Mouse (Mus musculus): ENCODE measurements at regions not wholly inside any gene's neighbourhood (a gene's known extent, or its start where the extent isn't known, plus 50 kb on each side); places are given as distances from the start of the nearest gene placed in this dataset.
A peak's percentile ranks its signal among the peaks of the same experiment; 100 is the strongest.

- TF ChIP-seq CTCF (IDR thresholded peaks at IDR 0.05; ENCODE audit: low read depth): no peak
- Histone ChIP-seq H3K4me1 (replicated peaks; ENCODE audit: insufficient read depth, low read length) (peaks cover 23% of the 10 kb centered on the region), H3K27me3 (ENCODE audit: insufficient read depth, low read length) (no peaks in the 10 kb centered on the region), H3K9ac (ENCODE audit: low read depth, low read length) (no peak overlapping the region), H3K4me2 (ENCODE audit: low read length) (no peak overlapping the region), H3K9me3 (replicated peaks; ENCODE audit: low read length) (no peaks in the 10 kb centered on the region), H3K27ac (0 out of 2 replicates have a peak overlapping the region, but pooled peaks have one; percentile 32), H3K36me3 (ENCODE audit: insufficient read depth, low read length) (no peaks in the 10 kb centered on the region), H3K4me3 (replicated peaks; ENCODE audit: low read depth, low read length) (no peak overlapping the region)
- ATAC-seq (replicated peaks; ENCODE audit: low FRiP score, low read depth): no peak
- peak; percentile 76 for DNase-seq (ENCODE audit: low spot score)
- WGBS: 4% methylated on average over 2 of the region's 2 CpGs
Observed at GRCm38 (mm10) chr9:23030546-23030945, 192.3 kb upstream of the Bmper start.

DNA sequence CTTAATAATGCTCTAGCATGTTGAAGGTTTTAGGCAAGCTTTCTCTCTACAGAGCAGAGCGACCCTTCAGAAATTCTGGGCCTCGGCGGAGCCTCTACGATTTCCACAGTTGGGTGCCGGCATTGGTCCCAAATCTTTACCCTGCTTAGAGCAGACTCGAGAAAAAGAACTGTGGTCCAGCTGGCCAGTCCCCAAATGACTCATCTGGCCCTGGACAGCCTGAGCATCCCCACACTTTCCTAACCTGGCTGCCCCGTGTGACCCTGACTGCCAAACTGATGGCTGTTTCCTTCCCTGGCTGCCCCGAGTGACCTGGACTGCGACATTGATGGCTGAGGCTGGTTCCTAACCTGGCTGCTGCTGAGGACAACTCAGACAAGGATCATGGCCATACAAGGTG is 191.0 kb upstream of the Bmper start:
- H3K36me3 ChIP-seq (ENCODE audit: insufficient read depth, low read length): no peaks in the 10 kb centered on the region
- no peak for TF ChIP-seq CTCF (IDR thresholded peaks at IDR 0.05; ENCODE audit: low read depth)
- H3K4me2 ChIP-seq (ENCODE audit: low read length): no peak overlapping the region
- no peak overlapping the region for H3K9ac ChIP-seq (ENCODE audit: low read depth, low read length)
- H3K4me3 ChIP-seq (replicated peaks; ENCODE audit: low read depth, low read length): no peak overlapping the region
- no peaks in the 10 kb centered on the region for H3K27me3 ChIP-seq (ENCODE audit: insufficient read depth, low read length)
- ATAC-seq (replicated peaks; ENCODE audit: low FRiP score, low read depth): no peak
- H3K9me3 ChIP-seq (replicated peaks; ENCODE audit: low read length): no peaks in the 10 kb centered on the region
- DNase-seq (ENCODE audit: low spot score): no peak
- no peak overlapping the region for H3K27ac ChIP-seq
- peaks cover 36% of the 10 kb centered on the region for H3K4me1 ChIP-seq (replicated peaks; ENCODE audit: insufficient read depth, low read length)
- 83% methylated on average over 9 of the region's 9 CpGs for whole genome bisulfite sequencing

DNA sequence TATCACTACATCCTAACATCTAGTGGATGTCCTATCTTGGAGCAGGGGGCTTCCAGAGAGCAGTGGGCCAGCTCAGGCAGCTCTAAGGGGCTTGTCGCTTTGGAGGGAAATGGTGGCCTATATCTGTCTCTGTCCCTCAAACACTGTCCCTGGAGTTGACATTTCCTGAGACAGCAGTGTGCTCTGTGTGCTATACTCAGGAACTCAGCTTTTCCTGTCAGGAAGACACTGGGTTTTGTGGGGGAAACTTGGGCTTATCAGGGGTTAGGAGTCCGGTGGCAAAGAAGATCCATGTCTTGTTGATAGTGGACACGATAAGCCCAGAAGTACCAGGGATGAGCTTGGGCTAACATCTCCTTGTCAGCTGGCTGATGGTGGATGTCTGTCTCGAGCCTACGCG is 187.6 kb upstream of the Bmper start:
- Histone ChIP-seq H3K27ac (no peak overlapping the region), H3K4me2 (ENCODE audit: low read length) (no peak overlapping the region), H3K4me3 (replicated peaks; ENCODE audit: low read depth, low read length) (no peak overlapping the region), H3K36me3 (ENCODE audit: insufficient read depth, low read length) (no peaks in the 10 kb centered on the region), H3K4me1 (replicated peaks; ENCODE audit: insufficient read depth, low read length) (peaks cover 17% of the 10 kb centered on the region), H3K27me3 (ENCODE audit: insufficient read depth, low read length) (no peaks in the 10 kb centered on the region), H3K9me3 (replicated peaks; ENCODE audit: low read length) (no peaks in the 10 kb centered on the region), H3K9ac (ENCODE audit: low read depth, low read length) (no peak overlapping the region)
- DNase-seq (ENCODE audit: low spot score): no peak
- ATAC-seq (replicated peaks; ENCODE audit: low FRiP score, low read depth): no peak
- 69% methylated on average over 6 of the region's 6 CpGs for WGBS
- no peak for TF ChIP-seq CTCF (IDR thresholded peaks at IDR 0.05; ENCODE audit: low read depth)

DNA sequence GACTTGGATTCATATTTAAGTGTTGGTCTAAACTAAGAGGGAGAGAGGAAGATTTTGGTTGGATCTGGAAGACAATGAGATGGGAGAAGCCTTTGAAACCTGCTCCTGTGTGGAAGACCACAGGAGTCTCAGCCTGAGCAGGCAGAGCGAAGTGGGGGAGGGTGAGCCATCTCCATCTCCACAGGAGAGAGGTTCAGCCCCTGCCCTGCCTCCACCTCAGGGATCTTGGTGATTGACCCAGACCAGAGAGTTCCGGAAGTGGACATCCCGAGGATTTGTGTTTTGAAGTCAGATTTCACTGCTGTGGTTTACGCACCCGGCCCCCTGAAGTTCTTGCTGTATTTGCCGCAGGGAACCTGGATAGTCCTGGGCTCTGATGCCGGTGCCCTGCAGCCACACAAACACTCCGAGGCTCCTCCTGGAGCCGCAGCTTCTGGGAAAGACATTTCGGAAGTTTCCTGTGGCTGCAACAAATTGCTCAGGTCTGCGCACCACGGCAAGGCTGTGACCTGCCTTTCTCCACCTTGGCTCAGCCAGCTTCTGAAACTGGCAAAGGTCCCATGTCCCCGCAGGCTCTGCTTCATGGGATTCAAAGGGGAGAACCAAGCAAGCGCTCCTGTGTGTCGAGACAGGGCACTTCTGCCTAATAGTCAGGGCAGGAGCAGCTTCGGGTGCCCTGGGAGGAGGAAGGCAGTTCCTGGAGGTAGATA is 186.8 kb upstream of the Bmper start:
- peak overlapping the region; percentile 46 for H3K4me2 ChIP-seq (ENCODE audit: low read length)
- ATAC-seq (replicated peaks; ENCODE audit: low FRiP score, low read depth) (no peak), DNase-seq (ENCODE audit: low spot score) (peak; percentile 34)
- peak overlapping the region; percentile 6; the same call in 1 of the 2 replicates for H3K4me3 ChIP-seq (replicated peaks; ENCODE audit: low read depth, low read length)
- WGBS: 6% methylated on average over 16 of the region's 16 CpGs
- peaks cover 17% of the 10 kb centered on the region for H3K4me1 ChIP-seq (replicated peaks; ENCODE audit: insufficient read depth, low read length)
- H3K36me3 ChIP-seq (ENCODE audit: insufficient read depth, low read length): no peaks in the 10 kb centered on the region
- no peaks in the 10 kb centered on the region for H3K9me3 ChIP-seq (replicated peaks; ENCODE audit: low read length)
- no peak for TF ChIP-seq CTCF (IDR thresholded peaks at IDR 0.05; ENCODE audit: low read depth)
- H3K27me3 ChIP-seq (ENCODE audit: insufficient read depth, low read length): no peaks in the 10 kb centered on the region
- peak overlapping the region; percentile 2; the same call in 1 of the 2 replicates for H3K9ac ChIP-seq (ENCODE audit: low read depth, low read length)
- peak overlapping the region; percentile 44; the same call in 1 of the 2 replicates for H3K27ac ChIP-seq

- no peak for TF ChIP-seq CTCF (IDR thresholded peaks at IDR 0.05; ENCODE audit: low read depth)
- WGBS: 16% methylated on average over 9 of the region's 9 CpGs
- peaks cover 17% of the 10 kb centered on the region for H3K4me1 ChIP-seq (replicated peaks; ENCODE audit: insufficient read depth, low read length)
- H3K4me2 ChIP-seq (ENCODE audit: low read length): no peak overlapping the region
- DNase-seq (ENCODE audit: low spot score) (peak; percentile 54), ATAC-seq (replicated peaks; ENCODE audit: low FRiP score, low read depth) (no peak)
- H3K27ac ChIP-seq: no peak overlapping the region
- no peaks in the 10 kb centered on the region for H3K36me3 ChIP-seq (ENCODE audit: insufficient read depth, low read length)
- H3K9me3 ChIP-seq (replicated peaks; ENCODE audit: low read length): no peaks in the 10 kb centered on the region
- no peaks in the 10 kb centered on the region for H3K27me3 ChIP-seq (ENCODE audit: insufficient read depth, low read length)
- H3K4me3 ChIP-seq (replicated peaks; ENCODE audit: low read depth, low read length): no peak overlapping the region
- H3K9ac ChIP-seq (ENCODE audit: low read depth, low read length): no peak overlapping the region
Observed at GRCm38 (mm10) chr9:23037513-23037914, 185.4 kb upstream of the Bmper start.

DNA sequence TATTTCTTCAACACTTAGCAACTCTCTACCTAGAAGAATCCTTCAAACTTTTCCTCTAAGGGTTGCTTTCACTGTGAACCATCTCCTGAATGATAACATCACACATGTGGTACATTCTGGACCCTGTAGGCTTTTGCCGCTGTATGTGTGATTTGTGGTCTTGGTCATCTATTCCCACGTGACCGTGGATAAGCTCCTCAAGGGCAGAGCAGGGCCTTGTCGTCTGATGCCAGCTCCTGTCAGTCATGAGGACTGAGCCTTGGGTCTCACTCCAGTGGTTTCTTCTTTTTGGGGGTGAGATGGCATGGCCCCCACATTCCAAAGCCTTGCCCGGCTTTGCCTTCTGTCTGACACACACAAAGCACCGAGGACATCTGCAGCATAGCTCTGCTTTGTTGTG is 183.3 kb upstream of the Bmper start:
- no peak overlapping the region for H3K27ac ChIP-seq
- DNase-seq (ENCODE audit: low spot score) (no peak), ATAC-seq (replicated peaks; ENCODE audit: low FRiP score, low read depth) (no peak)
- H3K4me2 ChIP-seq (ENCODE audit: low read length): no peak overlapping the region
- no peak overlapping the region for H3K9ac ChIP-seq (ENCODE audit: low read depth, low read length)
- H3K4me1 ChIP-seq (replicated peaks; ENCODE audit: insufficient read depth, low read length): peaks cover 17% of the 10 kb centered on the region
- no peaks in the 10 kb centered on the region for H3K9me3 ChIP-seq (replicated peaks; ENCODE audit: low read length)
- TF ChIP-seq CTCF (IDR thresholded peaks at IDR 0.05; ENCODE audit: low read depth): no peak
- H3K36me3 ChIP-seq (ENCODE audit: insufficient read depth, low read length): no peaks in the 10 kb centered on the region
- no peaks in the 10 kb centered on the region for H3K27me3 ChIP-seq (ENCODE audit: insufficient read depth, low read length)
- H3K4me3 ChIP-seq (replicated peaks; ENCODE audit: low read depth, low read length): no peak overlapping the region
- WGBS: 55% methylated on average over 6 of the region's 6 CpGs

Measured in kidney, postnatal 0 days (tissue).